Mouse (Mus musculus): ENCODE measurements around the gene Clec11a. TPM values are rescaled to one million over a fixed set of nuclear protein-coding genes. Genes with fewer than 3 reads are reported as not detected.

Gene Clec11a
- polyA plus RNA-seq, 1 experiment: 0.87 TPM

GRCm38 (mm10) chr7:44332336-44332735 is 25.6 kb upstream of the Clec11a start:
- Histone ChIP-seq H3K4me1 (ENCODE audit: control insufficient read depth, insufficient read depth, low read length) (no peaks in the 10 kb centered on the region), H3K27me3 (ENCODE audit: control insufficient read depth, insufficient read depth, low read length, poor library complexity, severe bottlenecking) (peaks cover 4% of the 10 kb centered on the region; the same call in 1 of the 2 replicates)
- TF ChIP-seq POLR2A (IDR thresholded peaks at IDR 0.05; ENCODE audit: insufficient read depth, low read length): no peak
- TF ChIP-seq CTCF (IDR thresholded peaks at IDR 0.05; ENCODE audit: low read depth, low read length): no peak
- no peak for TF ChIP-seq EP300 (IDR thresholded peaks at IDR 0.05; ENCODE audit: insufficient read depth, low read depth, low read length)

GRCm38 (mm10) chr7:44326614-44327013 is 19.9 kb upstream of the Clec11a start:
- Histone ChIP-seq H3K4me3 (ENCODE audit: low read depth, low read length) (no peak overlapping the region), H3K9me3 (replicated peaks; ENCODE audit: control insufficient read depth, insufficient read depth, low read length, poor library complexity, severe bottlenecking) (no peaks in the 10 kb centered on the region), H3K27ac (ENCODE audit: insufficient read depth, low read length) (no peak overlapping the region), H3K4me1 (ENCODE audit: control insufficient read depth, insufficient read depth, low read length) (no peaks in the 10 kb centered on the region), H3K9ac (ENCODE audit: low read depth, poor library complexity, severe bottlenecking) (no peak overlapping the region), H3K27me3 (ENCODE audit: control insufficient read depth, insufficient read depth, low read length, poor library complexity, severe bottlenecking) (no peaks in the 10 kb centered on the region; the same call in 1 of the 2 replicates), H3K36me3 (ENCODE audit: control insufficient read depth, insufficient read depth, low read length, poor library complexity, severe bottlenecking) (no peaks in the 10 kb centered on the region)
- no peak for TF ChIP-seq EP300 (IDR thresholded peaks at IDR 0.05; ENCODE audit: insufficient read depth, low read depth, low read length)
- TF ChIP-seq POLR2A (IDR thresholded peaks at IDR 0.05; ENCODE audit: insufficient read depth, low read length): no peak
- no peak for TF ChIP-seq CTCF (IDR thresholded peaks at IDR 0.05; ENCODE audit: low read depth, low read length)

More at GRCm38 (mm10) chr7:44332336-44332735, 25.6 kb upstream of the Clec11a start:
- Histone ChIP-seq H3K27ac (ENCODE audit: insufficient read depth, low read length) (no peak overlapping the region), H3K9me3 (replicated peaks; ENCODE audit: control insufficient read depth, insufficient read depth, low read length, poor library complexity, severe bottlenecking) (no peaks in the 10 kb centered on the region), H3K9ac (ENCODE audit: low read depth, poor library complexity, severe bottlenecking) (no peak overlapping the region), H3K36me3 (ENCODE audit: control insufficient read depth, insufficient read depth, low read length, poor library complexity, severe bottlenecking) (no peaks in the 10 kb centered on the region), H3K4me3 (ENCODE audit: low read depth, low read length) (no peak overlapping the region)

GRCm38 (mm10) chr7:44322290-44322689 is 15.6 kb upstream of the Clec11a start:
- TF ChIP-seq EP300 (IDR thresholded peaks at IDR 0.05; ENCODE audit: insufficient read depth, low read depth, low read length) (no peak), CTCF (IDR thresholded peaks at IDR 0.05; ENCODE audit: low read depth, low read length) (no peak), POLR2A (IDR thresholded peaks at IDR 0.05; ENCODE audit: insufficient read depth, low read length) (no peak)
- no peaks in the 10 kb centered on the region for H3K36me3 ChIP-seq (ENCODE audit: control insufficient read depth, insufficient read depth, low read length, poor library complexity, severe bottlenecking)
- no peak overlapping the region for H3K27ac ChIP-seq (ENCODE audit: insufficient read depth, low read length)
- no peaks in the 10 kb centered on the region; the same call in 1 of the 2 replicates for H3K27me3 ChIP-seq (ENCODE audit: control insufficient read depth, insufficient read depth, low read length, poor library complexity, severe bottlenecking)
- H3K9me3 ChIP-seq (replicated peaks; ENCODE audit: control insufficient read depth, insufficient read depth, low read length, poor library complexity, severe bottlenecking): no peaks in the 10 kb centered on the region
- no peaks in the 10 kb centered on the region for H3K4me1 ChIP-seq (ENCODE audit: control insufficient read depth, insufficient read depth, low read length)
- no peak overlapping the region for H3K9ac ChIP-seq (ENCODE audit: low read depth, poor library complexity, severe bottlenecking)
- H3K4me3 ChIP-seq (ENCODE audit: low read depth, low read length): no peak overlapping the region

GRCm38 (mm10) chr7:44320886-44321285 is 14.2 kb upstream of the Clec11a start:
- H3K4me1 ChIP-seq (ENCODE audit: control insufficient read depth, insufficient read depth, low read length): no peaks in the 10 kb centered on the region
- H3K27ac ChIP-seq (ENCODE audit: insufficient read depth, low read length): no peak overlapping the region
- no peaks in the 10 kb centered on the region for H3K36me3 ChIP-seq (ENCODE audit: control insufficient read depth, insufficient read depth, low read length, poor library complexity, severe bottlenecking)
- no peaks in the 10 kb centered on the region for H3K27me3 ChIP-seq (ENCODE audit: control insufficient read depth, insufficient read depth, low read length, poor library complexity, severe bottlenecking)
- no peak for TF ChIP-seq CTCF (IDR thresholded peaks at IDR 0.05; ENCODE audit: low read depth, low read length)
- H3K9ac ChIP-seq (ENCODE audit: low read depth, poor library complexity, severe bottlenecking): no peak overlapping the region
- no peaks in the 10 kb centered on the region for H3K9me3 ChIP-seq (replicated peaks; ENCODE audit: control insufficient read depth, insufficient read depth, low read length, poor library complexity, severe bottlenecking)
- no peak overlapping the region for H3K4me3 ChIP-seq (ENCODE audit: low read depth, low read length)

- Histone ChIP-seq H3K4me1 (ENCODE audit: control insufficient read depth, insufficient read depth, low read length) (no peaks in the 10 kb centered on the region), H3K9me3 (replicated peaks; ENCODE audit: control insufficient read depth, insufficient read depth, low read length, poor library complexity, severe bottlenecking) (no peaks in the 10 kb centered on the region), H3K4me3 (ENCODE audit: low read depth, low read length) (no peak overlapping the region), H3K9ac (ENCODE audit: low read depth, poor library complexity, severe bottlenecking) (no peak overlapping the region), H3K27me3 (ENCODE audit: control insufficient read depth, insufficient read depth, low read length, poor library complexity, severe bottlenecking) (no peaks in the 10 kb centered on the region), H3K36me3 (ENCODE audit: control insufficient read depth, insufficient read depth, low read length, poor library complexity, severe bottlenecking) (no peaks in the 10 kb centered on the region), H3K27ac (ENCODE audit: insufficient read depth, low read length) (no peak overlapping the region)
- TF ChIP-seq EP300 (IDR thresholded peaks at IDR 0.05; ENCODE audit: insufficient read depth, low read depth, low read length): no peak
- TF ChIP-seq CTCF (IDR thresholded peaks at IDR 0.05; ENCODE audit: low read depth, low read length): peak; percentile 84
- TF ChIP-seq POLR2A (IDR thresholded peaks at IDR 0.05; ENCODE audit: insufficient read depth, low read length): no peak
Observed at GRCm38 (mm10) chr7:44317913-44318312, 11.2 kb upstream of the Clec11a start.

GRCm38 (mm10) chr7:44312484-44312883 is 5.8 kb upstream of the Clec11a start:
- no peaks in the 10 kb centered on the region for H3K4me1 ChIP-seq (ENCODE audit: control insufficient read depth, insufficient read depth, low read length)
- H3K9me3 ChIP-seq (replicated peaks; ENCODE audit: control insufficient read depth, insufficient read depth, low read length, poor library complexity, severe bottlenecking): no peaks in the 10 kb centered on the region
- TF ChIP-seq EP300 (IDR thresholded peaks at IDR 0.05; ENCODE audit: insufficient read depth, low read depth, low read length) (no peak), POLR2A (IDR thresholded peaks at IDR 0.05; ENCODE audit: insufficient read depth, low read length) (no peak), CTCF (IDR thresholded peaks at IDR 0.05; ENCODE audit: low read depth, low read length) (no peak)
- H3K27me3 ChIP-seq (ENCODE audit: control insufficient read depth, insufficient read depth, low read length, poor library complexity, severe bottlenecking): no peaks in the 10 kb centered on the region
- no peak overlapping the region for H3K9ac ChIP-seq (ENCODE audit: low read depth, poor library complexity, severe bottlenecking)
- no peak overlapping the region for H3K4me3 ChIP-seq (ENCODE audit: low read depth, low read length)
- H3K36me3 ChIP-seq (ENCODE audit: control insufficient read depth, insufficient read depth, low read length, poor library complexity, severe bottlenecking): no peaks in the 10 kb centered on the region
- H3K27ac ChIP-seq (ENCODE audit: insufficient read depth, low read length): no peak overlapping the region

All from ES-Bruce4 (cell line).